Mouse (Mus musculus): ENCODE data around the gene Irx3. TPM values are rescaled to one million over a fixed set of nuclear protein-coding genes. Genes with fewer than 3 reads are reported as not detected.

Gene Irx3
- polyA plus RNA-seq (2017; shearing (Covaris generic)): not detected

GRCm38 (mm10) chr8:91801839-91802238 is at the start of gene Irx3:
Gene Irx3 (minus strand): TSS chr8:91802067.

